Mouse (Mus musculus) kidney, postnatal 36 days (tissue): ENCODE data around the gene Lrp2.

Experiments
- DNase-seq, 2 experiments: peaks; one replicate each; pipeline ENCODE4 v3.0.0; 2021 to 2022; ENCODE audit warnings: mixed read lengths in 2 of 2

Lrp2 gene

GRCm38 (mm10) chr2:69500357-69500756 is 85.5 kb downstream of the Lrp2 start:
- no peak for DNase-seq

DNA sequence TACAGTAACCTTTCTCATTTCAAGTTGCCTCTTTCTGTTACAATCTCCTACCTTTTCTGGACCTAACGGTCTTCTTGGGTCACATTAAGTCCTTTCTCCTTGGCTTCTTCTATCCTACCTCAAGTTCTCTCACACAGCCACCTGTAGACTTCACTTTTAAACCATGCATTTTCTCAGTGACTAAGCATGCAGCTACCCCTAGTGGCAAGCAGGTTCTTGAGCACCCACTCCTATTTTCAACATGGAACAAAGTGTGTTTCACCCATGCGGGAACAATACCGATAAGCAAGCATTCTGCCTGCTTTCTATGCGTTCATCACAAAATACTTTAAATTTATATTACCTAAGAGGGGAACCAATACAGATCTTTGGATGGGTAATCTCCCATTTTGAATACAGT is 92.7 kb downstream of the Lrp2 start:
- no peak for DNase-seq

DNA sequence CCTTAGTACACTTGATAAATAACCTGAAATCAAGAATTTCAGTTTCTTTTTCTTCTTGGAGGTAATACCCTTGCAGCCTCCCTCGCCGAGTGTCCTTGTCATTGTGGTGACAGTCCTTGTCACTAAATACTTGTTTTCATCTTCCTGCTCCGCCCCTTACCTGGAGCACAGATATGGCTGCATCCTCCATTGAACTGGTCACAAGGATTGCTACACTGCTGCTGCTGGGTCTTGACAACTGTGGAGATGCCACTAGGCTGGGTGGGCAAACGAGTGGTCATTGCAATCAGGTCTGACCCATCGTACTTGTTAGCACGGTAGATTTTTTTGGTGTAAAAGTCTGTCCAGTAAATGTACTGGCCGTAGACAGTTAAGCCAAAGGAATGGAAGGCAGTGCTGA is 104.9 kb downstream of the Lrp2 start:
- no peak for DNase-seq

- DNase-seq, result no peak
Measured at GRCm38 (mm10) chr2:69479859-69480258, 106.0 kb downstream of the Lrp2 start.

- DNase-seq, result no peak
Measured at GRCm38 (mm10) chr2:69476901-69477300, 109.0 kb downstream of the Lrp2 start.

DNA sequence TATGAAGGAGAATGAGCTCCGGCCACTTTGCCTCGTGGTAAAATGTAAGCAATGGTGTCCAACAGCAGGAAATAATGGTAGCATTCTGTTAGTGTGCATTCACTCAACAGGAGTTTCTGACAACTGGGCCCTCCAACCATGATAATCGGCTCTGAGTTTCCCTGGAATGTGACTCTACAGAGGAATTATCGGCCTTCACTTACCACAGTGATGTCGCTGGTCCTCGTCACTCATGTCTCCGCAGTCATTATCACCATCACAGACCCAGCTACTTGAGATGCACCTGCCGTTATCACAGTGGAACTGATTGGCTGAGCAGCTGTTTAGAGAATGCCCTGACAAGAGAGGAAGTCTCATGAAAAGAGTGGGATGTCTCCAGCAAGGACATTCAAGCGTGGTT is 110.7 kb downstream of the Lrp2 start:
- no peak for DNase-seq

DNA sequence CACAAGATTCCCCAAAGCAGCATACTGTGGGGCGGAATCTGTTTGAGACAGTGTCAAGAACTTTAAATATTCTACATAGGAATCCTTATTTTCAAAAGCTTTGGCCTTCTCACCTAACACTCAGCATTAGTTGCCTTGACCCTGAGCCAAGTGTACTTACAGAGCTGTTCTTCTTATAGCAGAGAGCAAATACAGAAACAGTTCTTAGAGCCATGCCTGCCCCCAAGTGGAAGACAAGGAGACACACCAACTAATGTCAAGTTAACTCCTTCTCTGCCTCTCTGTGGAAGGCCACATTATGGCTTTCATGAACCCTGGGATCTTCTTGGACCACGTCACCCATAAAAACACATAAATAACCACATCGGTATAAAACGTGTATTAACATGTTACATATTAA is 114.0 kb downstream of the Lrp2 start:
- no peak for DNase-seq

GRCm38 (mm10) chr2:69463609-69464008 is 122.3 kb downstream of the Lrp2 start:
- DNase-seq, result no peak

DNA sequence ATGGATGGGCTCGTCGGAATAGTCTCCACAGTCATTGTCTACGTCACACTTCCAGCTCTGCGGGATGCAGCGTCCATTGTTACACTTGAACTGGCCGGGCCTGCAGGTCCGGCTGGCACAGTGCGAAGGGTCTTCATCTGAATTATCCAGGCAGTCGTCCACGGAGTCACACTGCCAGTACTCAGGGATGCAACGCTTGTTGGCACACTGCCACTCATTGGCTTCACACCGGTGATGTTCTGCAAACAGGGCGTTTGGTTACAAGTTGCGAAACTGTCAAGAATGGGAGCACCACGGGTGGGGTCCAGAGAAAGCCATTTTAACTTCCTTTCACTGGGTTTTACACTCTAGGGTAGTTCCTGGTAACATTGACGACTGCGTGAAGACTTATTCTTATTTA is 126.4 kb downstream of the Lrp2 start:
- DNase-seq, result no peak

DNA sequence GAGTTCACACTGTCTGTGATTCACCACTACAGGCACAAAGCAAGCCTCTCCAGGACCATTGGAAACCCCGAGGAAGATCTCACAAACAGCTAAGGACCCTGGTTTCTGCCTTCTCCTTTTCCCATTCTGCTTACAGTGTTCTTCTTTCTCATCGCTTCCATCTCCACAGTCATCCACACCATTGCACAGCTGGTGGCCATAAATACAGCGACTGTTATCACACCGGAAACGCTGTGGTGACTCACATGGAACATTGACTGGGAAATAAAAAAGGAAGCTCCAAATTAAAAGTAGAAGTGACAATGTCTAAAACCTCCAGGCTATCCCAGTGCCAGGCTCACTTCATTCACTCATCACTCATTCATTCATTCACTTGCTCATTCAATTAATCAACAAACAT is 134.7 kb downstream of the Lrp2 start:
- DNase-seq, result no peak

GRCm38 (mm10) chr2:69448581-69448980 is 137.3 kb downstream of the Lrp2 start:
- peak; percentile 31 to 74 for DNase-seq

DNA sequence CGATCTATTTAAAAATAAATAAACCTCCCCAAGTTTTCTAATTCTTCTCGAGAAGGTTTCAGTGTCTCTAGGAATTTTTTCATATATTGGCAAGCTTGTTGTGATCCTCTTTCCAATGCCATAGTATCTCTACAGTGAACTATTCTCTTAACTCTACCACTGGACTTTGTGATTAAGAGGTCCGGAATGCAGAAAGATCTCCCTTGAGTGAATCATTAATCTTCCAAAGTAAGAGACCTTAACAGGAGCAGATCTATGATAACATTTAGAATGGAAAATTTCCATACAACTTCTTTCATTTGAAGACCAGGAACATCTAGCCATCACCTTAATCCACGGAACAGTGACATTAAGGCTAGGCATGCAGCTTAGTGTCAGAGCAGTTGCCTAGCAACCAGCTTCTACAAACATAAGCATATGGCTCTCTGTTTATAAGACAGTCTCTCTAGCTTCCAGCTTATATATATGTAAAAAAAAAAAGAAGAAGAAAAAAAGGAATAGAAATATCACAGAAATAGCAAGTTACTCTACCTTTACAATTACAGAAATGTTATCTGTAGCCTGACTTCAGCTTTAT is 139.9 kb downstream of the Lrp2 start:
- DNase-seq, result peak in 1 of 2 experiments; percentile 41

DNA sequence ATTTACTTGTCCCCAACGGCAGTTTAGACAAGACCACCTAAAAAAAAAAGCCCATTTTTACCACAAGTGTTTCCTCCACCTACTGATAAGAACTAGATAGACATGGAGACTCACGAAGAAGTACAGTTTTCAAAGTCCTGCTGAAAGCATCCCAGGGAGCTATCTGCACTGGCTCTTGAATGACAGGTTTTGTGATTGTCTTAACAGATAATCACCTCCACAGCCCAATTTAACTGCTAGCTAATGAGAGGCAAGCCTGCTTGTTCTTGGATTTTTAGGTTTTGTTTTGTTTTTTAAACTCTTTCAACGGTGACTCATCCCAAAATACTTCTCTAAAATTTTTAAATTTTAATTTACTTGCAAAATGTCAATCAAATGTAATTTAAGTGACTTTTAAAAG is 144.2 kb downstream of the Lrp2 start:
- DNase-seq, result no peak

DNA sequence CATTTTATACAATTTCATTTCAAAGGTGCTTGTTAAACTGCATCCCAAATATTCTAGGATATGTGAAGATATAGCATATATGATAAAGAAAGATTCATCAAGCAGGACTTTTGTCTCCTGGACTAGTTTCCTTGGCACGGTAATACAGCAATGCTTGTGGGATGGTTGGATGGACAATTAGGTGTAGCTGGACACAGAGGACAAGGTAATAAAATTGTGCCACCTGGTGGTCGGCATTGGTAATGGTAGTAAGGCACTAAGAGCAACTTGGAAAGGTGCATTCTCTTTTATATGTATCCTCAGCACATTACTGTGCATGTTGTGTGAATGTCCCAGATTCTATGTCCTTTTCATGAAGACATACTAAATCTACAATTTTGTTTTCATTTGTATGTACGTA is 157.7 kb downstream of the Lrp2 start:
- peak; percentile 71 to 85 for DNase-seq

- DNase-seq, result no peak
Measured at GRCm38 (mm10) chr2:69427141-69427540, 158.7 kb downstream of the Lrp2 start.

DNA sequence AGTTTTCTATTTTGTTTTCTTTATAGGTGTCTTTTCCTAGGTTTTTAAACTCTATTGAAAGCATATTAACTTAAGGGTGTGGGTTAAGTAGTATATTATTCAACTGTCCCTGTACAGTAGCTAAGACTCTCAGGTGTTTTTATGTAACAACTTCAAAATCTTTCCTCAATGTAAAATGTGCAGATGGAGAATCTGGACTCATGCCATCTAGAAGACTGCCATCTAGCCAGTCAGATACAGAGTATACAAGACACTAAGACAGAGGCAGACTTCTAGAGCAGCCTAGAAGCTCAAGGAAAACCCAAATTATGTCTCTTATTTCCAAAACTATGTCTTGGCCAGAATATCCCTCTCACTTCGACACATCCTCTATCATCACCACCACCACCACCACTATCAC is 159.8 kb downstream of the Lrp2 start:
- DNase-seq, result no peak

DNA sequence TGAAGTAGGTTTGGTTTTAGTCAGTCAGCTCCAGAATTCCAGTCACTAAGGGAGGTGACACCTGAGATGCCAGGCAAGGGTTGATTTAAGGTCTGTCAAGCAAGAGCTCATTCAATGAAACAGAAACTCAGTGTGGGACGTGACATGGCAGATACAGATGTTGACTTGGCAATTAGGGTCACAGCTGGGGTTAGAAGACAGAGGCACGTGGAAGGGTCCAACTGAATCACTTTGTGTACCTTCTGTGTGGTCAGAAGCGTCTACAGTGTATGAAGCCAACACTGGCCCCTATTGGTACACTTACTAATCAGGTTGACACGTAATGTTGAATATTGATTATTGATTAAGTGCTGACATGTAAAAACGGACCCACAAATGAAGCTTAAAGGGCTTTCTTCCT is 161.0 kb downstream of the Lrp2 start:
- no peak for DNase-seq

- no peak for DNase-seq
Measured at GRCm38 (mm10) chr2:69418294-69418881, 167.5 kb downstream of the Lrp2 start.

DNA sequence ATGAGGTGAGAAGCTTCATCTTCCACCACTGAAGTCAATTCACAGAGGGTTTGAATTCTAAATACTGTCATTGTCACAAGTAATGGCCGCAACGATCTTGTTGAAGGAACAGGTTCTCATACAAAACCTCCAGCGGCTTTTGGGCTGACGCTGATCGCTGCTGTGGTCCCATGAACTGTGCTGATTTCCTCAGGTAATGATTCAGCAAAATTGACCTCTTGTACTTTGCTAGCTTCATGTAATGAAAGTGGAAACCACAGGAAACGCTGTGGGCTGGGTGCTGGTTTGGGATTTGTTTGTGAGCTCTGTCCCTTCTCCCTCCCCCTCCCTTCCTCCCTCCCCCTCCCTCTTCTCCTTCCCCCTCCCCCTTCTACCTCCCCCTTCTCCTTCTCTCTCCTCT is 170.8 kb downstream of the Lrp2 start:
- peak in 1 of 2 experiments; percentile 8 for DNase-seq

DNA sequence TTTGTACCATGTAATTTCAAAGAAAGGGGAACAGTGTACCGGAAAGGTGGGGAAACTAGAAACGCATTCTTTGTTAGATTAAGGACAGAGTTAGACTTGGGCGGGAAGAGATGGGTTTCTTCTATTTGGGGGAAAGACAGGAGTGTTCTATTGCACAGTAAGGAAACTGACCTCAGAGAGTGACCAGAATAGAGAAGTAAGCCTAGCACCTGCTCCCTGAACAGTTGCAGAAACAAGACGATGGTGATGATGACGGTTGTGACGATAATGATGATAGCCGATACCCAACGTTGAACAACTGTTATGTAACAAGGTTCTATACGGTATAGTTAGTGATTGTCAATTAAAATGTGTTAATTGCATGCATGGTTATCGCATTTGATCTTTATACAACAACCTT is 171.3 kb downstream of the Lrp2 start:
- no peak for DNase-seq

- no peak for DNase-seq
Measured at GRCm38 (mm10) chr2:69405692-69406091, 180.2 kb downstream of the Lrp2 start.

GRCm38 (mm10) chr2:69402309-69402708 is 183.6 kb downstream of the Lrp2 start:
- DNase-seq, result no peak

GRCm38 (mm10) chr2:69401891-69402290 is 184.0 kb downstream of the Lrp2 start:
- DNase-seq, result no peak

GRCm38 (mm10) chr2:69400866-69401604 is 184.8 kb downstream of the Lrp2 start:
- DNase-seq, result peak in 1 of 2 experiments; percentile 67
